Mouse (Mus musculus): ENCODE data around the gene Rac3. TPM values are rescaled to one million over a fixed set of nuclear protein-coding genes. Genes with fewer than 3 reads are reported as not detected.
A peak's percentile ranks its signal among the peaks of the same experiment; 100 is the strongest.

Rac3 gene
- polyA plus RNA-seq, 1 experiment from 2014 or later = 56.4 TPM

GRCm38 (mm10) chr11:120709551-120709950 is 11.7 kb upstream of the Rac3 start:
- no peak for ATAC-seq (ENCODE audit: insufficient number of reproducible peaks, low FRiP score, low TSS enrichment, low read depth)
- no peaks in the 10 kb centered on the region for H3K27me3 ChIP-seq
- peaks cover 75% of the 10 kb centered on the region for H3K4me1 ChIP-seq
- no peaks in the 10 kb centered on the region for H3K9me3 ChIP-seq
- H3K4me3 ChIP-seq = no peak overlapping the region
- 63% methylated on average over 2 of the region's 2 CpGs for WGBS
- no peak overlapping the region for H3K9ac ChIP-seq
- H3K36me3 ChIP-seq = peaks cover 26% of the 10 kb centered on the region
- H3K27ac ChIP-seq = no peak overlapping the region
- no peak overlapping the region for H3K4me2 ChIP-seq

- no peaks in the 10 kb centered on the region for H3K27me3 ChIP-seq
- peaks cover 74% of the 10 kb centered on the region for H3K4me1 ChIP-seq
- ATAC-seq (ENCODE audit: insufficient number of reproducible peaks, low FRiP score, low TSS enrichment, low read depth) = no peak
- peak overlapping the region; percentile 40; the same call in 1 of the 2 replicates for H3K27ac ChIP-seq
- H3K9ac ChIP-seq = no peak overlapping the region
- H3K36me3 ChIP-seq = peaks cover 35% of the 10 kb centered on the region
- H3K4me2 ChIP-seq = no peak overlapping the region
- 20% methylated on average over 5 of the region's 5 CpGs for WGBS
- H3K9me3 ChIP-seq = no peaks in the 10 kb centered on the region
- no peak overlapping the region for H3K4me3 ChIP-seq
These were observed 10.6 kb upstream of the Rac3 start for GRCm38 (mm10) chr11:120710672-120711071.

DNA sequence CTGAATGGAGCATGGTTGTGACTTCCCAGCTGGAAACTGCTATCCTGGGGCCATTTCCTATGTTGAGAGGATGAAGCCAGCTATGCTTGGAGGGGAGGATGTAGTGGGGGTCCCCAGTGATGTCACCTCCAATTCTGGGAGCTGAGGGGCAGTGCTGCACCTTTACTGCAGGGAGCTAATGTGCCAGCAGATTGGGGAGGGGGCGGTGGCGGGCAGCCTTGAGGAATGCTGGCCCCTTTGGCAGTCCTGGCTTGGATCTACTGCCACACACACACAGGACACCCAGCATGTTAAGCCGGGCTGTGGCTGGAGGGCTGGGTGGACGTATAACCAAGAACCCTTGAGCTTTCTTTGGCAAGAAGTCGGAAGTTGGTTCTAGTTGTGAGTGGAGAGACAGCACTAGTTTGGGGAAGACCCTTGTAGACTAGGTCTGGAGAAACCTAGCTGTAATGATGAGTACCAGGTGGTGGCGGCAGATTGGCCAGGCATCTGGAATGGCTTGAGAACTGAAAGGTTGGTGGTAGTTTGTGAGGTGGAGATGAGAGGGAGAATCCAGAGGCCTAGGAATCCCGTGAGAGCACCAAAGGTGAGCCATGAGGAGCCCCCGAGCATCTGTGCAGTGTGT is 9.2 kb upstream of the Rac3 start:
- no peak overlapping the region; the same call in 1 of the 2 replicates for H3K27ac ChIP-seq
- H3K9ac ChIP-seq = no peak overlapping the region
- H3K36me3 ChIP-seq = peaks cover 46% of the 10 kb centered on the region
- H3K9me3 ChIP-seq = no peaks in the 10 kb centered on the region
- H3K4me2 ChIP-seq = peak overlapping the region; percentile 99
- H3K4me1 ChIP-seq = peaks cover 60% of the 10 kb centered on the region
- peak overlapping the region; percentile 78; the same call in 1 of the 2 replicates for H3K4me3 ChIP-seq
- WGBS = 47% methylated on average over 8 of the region's 8 CpGs
- no peak for ATAC-seq (ENCODE audit: insufficient number of reproducible peaks, low FRiP score, low TSS enrichment, low read depth)
- no peaks in the 10 kb centered on the region for H3K27me3 ChIP-seq

DNA sequence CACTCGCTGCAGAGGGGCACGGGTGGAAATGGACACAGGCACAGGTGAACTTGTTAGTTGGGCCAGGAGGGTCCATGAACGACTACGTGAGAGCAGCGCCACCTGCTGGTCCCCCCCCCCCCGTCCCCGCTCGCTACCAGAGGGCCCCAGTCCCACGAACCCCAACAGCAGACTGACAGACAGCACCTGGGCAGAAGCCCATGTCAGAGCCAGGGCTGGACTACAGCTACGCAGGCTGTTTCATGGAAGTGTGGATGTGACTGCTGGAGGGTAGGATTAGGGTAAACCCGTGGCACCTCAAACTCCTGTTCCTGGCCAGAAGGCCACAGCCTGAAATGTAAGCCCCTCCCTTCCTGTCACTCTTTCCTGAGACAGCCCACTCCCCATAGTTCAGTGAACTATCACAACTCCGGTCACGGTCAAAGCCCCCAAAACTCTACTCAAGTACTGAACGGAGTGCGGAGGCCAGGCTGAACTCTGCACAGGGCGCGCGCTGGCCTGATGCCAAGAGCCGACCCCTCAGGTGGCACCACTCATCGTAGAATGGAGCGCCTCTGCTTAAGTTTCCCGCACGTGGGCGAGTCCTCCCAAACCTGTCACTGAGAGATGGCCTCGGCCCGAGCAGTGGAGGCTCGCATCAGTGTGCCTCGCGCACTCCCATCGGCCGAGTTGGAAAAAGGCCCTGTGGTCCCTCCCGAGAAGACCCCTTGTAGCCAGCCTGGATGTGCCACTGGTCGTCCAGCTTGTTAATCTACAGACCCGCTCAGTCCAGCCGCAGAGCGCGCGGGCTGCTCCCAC is 8.3 kb upstream of the Rac3 start:
- H3K36me3 ChIP-seq = peaks cover 55% of the 10 kb centered on the region
- peak overlapping the region; percentile 78 for H3K4me3 ChIP-seq
- H3K4me1 ChIP-seq = peaks cover 52% of the 10 kb centered on the region
- peak overlapping the region; percentile 55 for H3K9ac ChIP-seq
- under 1% methylated on average over 38 of the region's 38 CpGs for WGBS
- no peaks in the 10 kb centered on the region for H3K27me3 ChIP-seq
- peak overlapping the region; percentile 87 for H3K27ac ChIP-seq
- H3K4me2 ChIP-seq = peak overlapping the region; percentile 99
- ATAC-seq (ENCODE audit: insufficient number of reproducible peaks, low FRiP score, low TSS enrichment, low read depth) = peak; percentile 20
- H3K9me3 ChIP-seq = no peaks in the 10 kb centered on the region

DNA sequence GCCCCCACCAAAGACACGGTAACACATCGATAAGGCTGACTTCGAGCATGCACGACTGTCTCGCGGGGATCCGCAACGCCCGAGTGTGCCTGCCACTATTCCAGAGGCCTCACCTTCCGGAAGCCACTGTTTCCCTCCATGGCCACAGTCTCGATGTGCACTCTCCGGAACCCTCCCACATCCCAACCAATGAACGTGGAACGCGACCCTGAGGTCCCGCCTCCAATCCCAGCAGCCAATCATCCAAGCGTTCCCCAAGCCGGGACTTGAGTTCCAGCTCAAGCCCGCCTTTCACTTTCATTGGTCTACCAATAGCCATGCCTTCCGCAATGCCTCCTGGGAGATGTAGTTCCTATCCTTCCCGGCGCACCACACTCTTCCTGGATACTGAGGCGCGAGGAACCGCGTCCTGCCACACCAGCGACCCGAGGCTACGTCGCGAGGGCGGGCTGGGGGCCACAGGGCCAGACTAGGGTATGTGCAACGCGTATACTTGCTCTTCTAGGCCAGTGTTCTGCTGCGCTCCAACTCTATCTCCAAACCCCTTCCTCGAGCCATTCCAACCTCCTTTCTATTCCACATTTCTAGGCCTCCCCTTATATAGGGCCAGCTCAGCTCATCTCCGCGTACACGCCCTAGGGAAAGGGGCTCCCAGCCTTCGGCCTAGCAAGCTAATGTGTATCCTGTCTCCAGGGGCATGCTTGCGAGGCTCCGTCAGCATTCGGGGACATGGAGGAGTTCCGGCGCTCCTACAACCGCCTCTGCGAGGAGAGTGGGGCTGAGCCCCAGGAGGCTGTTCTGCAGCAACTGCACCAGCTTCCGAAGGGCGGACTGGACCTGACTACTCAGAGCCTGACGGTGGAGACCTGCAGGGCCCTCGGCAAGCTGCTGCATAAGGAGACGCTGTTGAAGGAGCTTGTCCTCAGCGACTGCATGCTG is 7.4 kb upstream of the Rac3 start, which contains the start of the genes Cenpx and Lrrc45:
Gene Cenpx, minus strand, starts transcription at position 159 of the 939 bp plus-strand sequence.
Gene Lrrc45, plus strand, starts transcription at position 346 of the 939 bp plus-strand sequence.
- peak within 1 kb of the TSS; percentile 78 for H3K4me3 ChIP-seq
- H3K27me3 ChIP-seq = no peaks in the 10 kb centered on the region
- 1% methylated on average over 53 of the region's 53 CpGs for WGBS
- H3K9me3 ChIP-seq = no peaks in the 10 kb centered on the region
- peak within 1 kb of the TSS; percentile 87 for H3K27ac ChIP-seq
- peak; percentile 95 for ATAC-seq (ENCODE audit: insufficient number of reproducible peaks, low FRiP score, low TSS enrichment, low read depth)
- H3K36me3 ChIP-seq = peaks cover 59% of the 10 kb centered on the region
- peak within 1 kb of the TSS; percentile 57 for H3K9ac ChIP-seq
- H3K4me2 ChIP-seq = peak within 1 kb of the TSS; percentile 99
- H3K4me1 ChIP-seq = peaks cover 44% of the 10 kb centered on the region

GRCm38 (mm10) chr11:120714546-120714945 is 6.7 kb upstream of the Rac3 start:
- Histone ChIP-seq H3K4me1 (peaks cover 41% of the 10 kb centered on the region), H3K36me3 (peaks cover 59% of the 10 kb centered on the region), H3K9me3 (no peaks in the 10 kb centered on the region), H3K9ac (peak overlapping the region; percentile 57), H3K27me3 (no peaks in the 10 kb centered on the region), H3K4me2 (peak overlapping the region; percentile 99), H3K4me3 (peak overlapping the region; percentile 78), H3K27ac (no peak overlapping the region)
- no peak for ATAC-seq (ENCODE audit: insufficient number of reproducible peaks, low FRiP score, low TSS enrichment, low read depth)
- 50% methylated on average over 10 of the region's 10 CpGs for WGBS

DNA sequence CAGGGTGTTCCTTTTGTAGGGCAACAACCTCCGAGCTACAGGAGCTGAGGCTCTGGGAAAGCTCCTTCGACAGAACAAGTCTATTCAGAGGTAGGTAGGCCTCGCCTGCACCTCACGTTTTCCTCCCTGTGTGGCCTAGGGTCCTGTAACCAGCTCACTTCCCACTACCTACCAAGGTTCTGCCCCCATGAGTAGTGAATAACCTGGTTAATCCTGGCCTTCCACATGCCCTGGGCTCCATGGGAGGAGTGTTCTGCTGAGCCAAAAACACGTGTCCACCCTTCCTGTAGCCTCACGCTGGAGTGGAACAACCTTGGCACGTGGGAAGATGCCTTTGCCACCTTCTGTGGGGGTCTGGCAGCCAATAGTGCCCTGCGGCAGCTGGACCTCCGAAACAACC is 6.1 kb upstream of the Rac3 start:
- Histone ChIP-seq H3K4me1 (peaks cover 41% of the 10 kb centered on the region), H3K4me3 (peak overlapping the region; percentile 78; the same call in 1 of the 2 replicates), H3K4me2 (no peak overlapping the region), H3K27me3 (no peaks in the 10 kb centered on the region), H3K9me3 (no peaks in the 10 kb centered on the region), H3K27ac (no peak overlapping the region), H3K9ac (no peak overlapping the region), H3K36me3 (peaks cover 62% of the 10 kb centered on the region)
- WGBS = 85% methylated on average over 9 of the region's 9 CpGs
- ATAC-seq (ENCODE audit: insufficient number of reproducible peaks, low FRiP score, low TSS enrichment, low read depth) = no peak

DNA sequence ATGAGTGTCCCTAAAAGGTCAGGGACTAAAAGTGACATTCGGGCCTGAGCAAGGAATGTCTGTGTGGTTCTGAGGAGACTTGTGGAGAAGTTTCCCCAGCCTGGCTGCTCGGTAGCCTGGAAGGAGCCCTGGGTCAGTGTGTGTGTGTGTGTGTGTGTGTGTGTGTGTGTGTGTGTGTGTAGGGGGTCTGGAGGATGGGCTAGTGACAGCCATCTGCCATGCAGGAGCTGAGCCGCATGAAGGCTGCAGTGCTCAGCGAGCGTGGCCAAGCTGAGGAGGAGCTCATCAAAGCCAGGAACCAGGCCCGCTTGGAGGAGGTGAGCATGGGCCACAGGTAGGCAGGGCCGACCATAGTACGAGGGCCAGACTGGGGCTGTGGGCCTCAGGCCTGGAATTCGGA is 2.0 kb upstream of the Rac3 start:
- Histone ChIP-seq H3K4me1 (peaks cover 36% of the 10 kb centered on the region), H3K9ac (no peak overlapping the region), H3K9me3 (no peaks in the 10 kb centered on the region), H3K4me2 (no peak overlapping the region), H3K4me3 (no peak overlapping the region), H3K36me3 (peaks cover 52% of the 10 kb centered on the region), H3K27me3 (no peaks in the 10 kb centered on the region), H3K27ac (no peak overlapping the region)
- ATAC-seq (ENCODE audit: insufficient number of reproducible peaks, low FRiP score, low TSS enrichment, low read depth) = no peak
- 89% methylated on average over 9 of the region's 9 CpGs for WGBS

DNA sequence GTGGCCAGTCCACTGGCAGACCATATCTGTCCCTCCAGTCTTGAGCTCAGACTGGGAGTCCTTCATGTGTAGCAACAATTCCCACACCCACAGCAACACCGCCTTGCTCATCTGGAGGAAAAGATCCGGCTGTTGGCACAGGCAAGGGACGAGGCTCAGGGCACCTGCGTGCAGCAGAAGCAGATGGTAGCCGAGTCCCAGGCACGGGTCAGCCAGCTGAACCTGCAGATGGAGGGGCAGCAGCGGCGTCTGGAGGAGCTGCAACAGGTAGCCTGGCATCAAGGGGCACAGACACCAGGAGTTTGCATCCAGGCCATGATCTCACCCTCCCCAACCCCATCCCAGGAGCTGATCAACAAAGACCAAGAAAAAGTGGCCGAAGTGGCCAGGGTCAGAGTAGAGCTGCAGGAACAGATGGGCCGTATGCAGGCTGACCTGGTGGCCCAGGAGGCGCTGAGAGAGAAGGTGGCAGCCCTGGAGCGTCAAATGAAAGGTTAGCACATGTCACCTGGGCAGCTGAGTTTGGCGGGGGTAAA is 1.4 kb upstream of the Rac3 start:
- 90% methylated on average over 13 of the region's 13 CpGs for WGBS
- Histone ChIP-seq H3K27me3 (no peaks in the 10 kb centered on the region), H3K4me1 (peaks cover 29% of the 10 kb centered on the region), H3K36me3 (peaks cover 49% of the 10 kb centered on the region), H3K9me3 (no peaks in the 10 kb centered on the region), H3K9ac (no peak overlapping the region), H3K4me3 (no peak overlapping the region), H3K27ac (no peak overlapping the region), H3K4me2 (no peak overlapping the region)
- no peak for ATAC-seq (ENCODE audit: insufficient number of reproducible peaks, low FRiP score, low TSS enrichment, low read depth)

DNA sequence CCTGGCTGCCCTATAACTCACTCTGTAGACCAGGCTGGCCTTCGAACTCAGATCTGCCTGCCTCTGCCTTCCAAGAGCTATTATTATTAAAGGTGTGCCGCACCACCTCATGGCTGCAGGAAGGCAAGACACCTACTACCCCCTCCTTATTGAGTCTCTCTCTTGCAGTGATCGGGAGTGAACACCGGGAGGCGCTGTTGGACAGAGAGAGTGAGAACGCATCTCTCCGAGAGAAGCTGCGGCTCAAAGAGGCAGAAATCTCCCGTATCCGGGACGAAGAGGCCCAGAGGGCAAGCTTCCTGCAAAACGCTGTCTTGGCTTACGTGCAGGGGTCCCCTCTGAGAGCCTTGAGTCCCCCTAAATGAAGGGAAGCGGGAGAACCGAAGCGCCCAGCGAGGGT is 820 bp upstream of the Rac3 start:
- Histone ChIP-seq H3K4me1 (peaks cover 24% of the 10 kb centered on the region), H3K4me3 (peak overlapping the region; percentile 56), H3K9ac (no peak overlapping the region; the same call in 1 of the 2 replicates), H3K27ac (peak overlapping the region; percentile 54; the same call in 1 of the 2 replicates), H3K9me3 (no peaks in the 10 kb centered on the region), H3K4me2 (peak overlapping the region; percentile 99), H3K27me3 (no peaks in the 10 kb centered on the region), H3K36me3 (peaks cover 49% of the 10 kb centered on the region)
- 11% methylated on average over 17 of the region's 17 CpGs for WGBS
- ATAC-seq (ENCODE audit: insufficient number of reproducible peaks, low FRiP score, low TSS enrichment, low read depth) = no peak

DNA sequence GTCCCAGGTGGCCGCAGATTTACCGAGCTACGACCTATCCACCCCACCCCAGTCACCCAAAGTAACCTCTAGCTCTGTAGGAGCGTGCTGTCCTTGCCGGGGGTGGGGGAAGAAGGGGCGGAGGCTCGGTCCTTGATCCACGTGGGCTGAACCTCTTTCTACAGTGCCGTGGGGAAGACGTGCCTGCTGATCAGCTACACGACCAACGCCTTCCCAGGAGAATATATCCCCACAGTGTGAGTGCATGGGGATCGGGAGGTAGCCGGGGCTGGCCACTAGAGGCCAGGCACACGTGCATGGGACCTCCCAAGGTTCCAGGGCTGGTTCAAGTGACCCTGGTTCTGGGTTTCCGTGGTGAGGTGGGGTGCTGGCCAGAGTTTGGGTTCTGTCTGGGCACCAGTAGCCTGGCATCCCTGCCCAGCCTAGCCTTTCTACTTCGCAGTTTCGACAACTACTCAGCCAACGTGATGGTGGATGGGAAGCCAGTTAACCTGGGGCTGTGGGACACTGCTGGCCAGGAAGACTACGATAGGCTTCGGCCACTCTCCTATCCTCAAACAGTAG is 879 bp downstream of the Rac3 start:
- H3K9me3 ChIP-seq = no peaks in the 10 kb centered on the region
- no peaks in the 10 kb centered on the region for H3K27me3 ChIP-seq
- peaks cover 35% of the 10 kb centered on the region for H3K36me3 ChIP-seq
- ATAC-seq (ENCODE audit: insufficient number of reproducible peaks, low FRiP score, low TSS enrichment, low read depth) = no peak
- 19% methylated on average over 21 of the region's 21 CpGs for WGBS
- peaks cover 34% of the 10 kb centered on the region for H3K4me1 ChIP-seq
- peak overlapping the region; percentile 56 for H3K4me3 ChIP-seq
- no peak overlapping the region for H3K27ac ChIP-seq
- peak overlapping the region; percentile 69 for H3K9ac ChIP-seq
- peak overlapping the region; percentile 99 for H3K4me2 ChIP-seq
